Mouse (Mus musculus) hindlimb bud, embryonic 11.5 days (tissue): ENCODE measurements at regions not wholly inside any gene's neighbourhood (a gene's known extent, or its start where the extent isn't known, plus 50 kb on each side); places are given as distances from the start of the nearest gene placed in this dataset.
"Not testable (repeated sequence)": the region's sequence is repeated elsewhere in the genome, so short reads cannot be mapped to it uniquely, and the experiment has no call there.

Experiments
- DNase-seq: peaks from one replicate; pipeline ENCODE4 v3.0.0-alpha.2; 2012; ENCODE audit warnings: low read depth, low spot score; ENCODE audit errors: extremely low spot score

DNA sequence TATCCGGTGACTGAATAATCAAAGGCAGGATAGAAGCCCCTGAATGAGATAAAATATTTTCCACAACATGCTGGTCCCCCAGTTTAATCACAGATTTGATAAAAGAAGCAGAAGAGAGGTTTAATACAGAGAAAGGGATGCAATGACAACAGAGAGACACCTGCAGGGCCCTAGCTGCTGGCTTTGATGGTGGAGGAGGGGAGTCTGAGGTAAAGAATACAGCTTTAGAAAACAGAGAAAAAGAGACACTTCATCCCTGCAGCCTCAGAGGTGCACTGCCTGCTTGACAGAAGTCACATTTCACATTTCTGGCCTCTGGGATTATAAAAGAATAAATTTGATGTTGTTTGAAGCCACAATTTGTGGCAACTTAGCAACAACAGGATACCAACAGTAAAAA, 319.9 kb upstream of the Nectin3 start:
- DNase-seq = no peak

DNA sequence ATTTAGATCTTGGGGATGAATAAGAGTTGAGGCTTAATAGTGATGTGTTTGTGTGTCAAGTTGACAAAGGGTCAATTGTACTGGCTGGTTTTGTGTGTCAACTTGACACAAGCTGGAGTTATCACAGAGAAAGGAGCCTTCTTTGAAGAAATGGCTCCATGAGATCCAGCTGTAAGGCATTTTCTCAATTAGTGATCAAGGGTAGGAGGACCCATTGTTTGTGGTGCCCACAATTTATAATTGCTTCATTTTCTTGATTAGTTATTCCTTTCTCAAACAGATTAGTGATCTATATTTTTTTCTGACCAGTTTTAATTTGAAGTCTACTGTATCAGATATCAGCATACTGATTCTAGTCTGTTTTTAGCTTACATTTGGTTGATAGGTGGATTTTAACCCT, 313.5 kb upstream of the Nectin3 start:
- not testable (repeated sequence) for DNase-seq

DNA sequence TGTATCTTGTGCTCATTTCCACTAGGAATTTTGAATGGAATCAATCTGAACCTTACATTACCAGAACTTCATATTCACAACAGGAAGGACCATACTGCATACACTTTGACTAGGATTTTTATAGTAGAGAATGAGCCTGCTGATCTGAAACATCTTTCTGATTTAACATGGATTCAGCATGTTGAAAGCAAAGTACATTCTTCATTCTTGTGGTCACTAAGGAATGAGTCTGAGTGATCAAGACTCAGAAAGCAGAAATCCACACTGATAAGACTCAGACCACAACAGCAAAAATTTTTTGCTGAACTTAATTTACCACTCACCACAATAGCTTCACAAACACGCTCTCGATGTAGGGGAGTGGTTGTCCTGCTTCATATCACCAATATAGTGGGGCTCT, 309.2 kb upstream of the Nectin3 start:
- DNase-seq = no peak

DNA sequence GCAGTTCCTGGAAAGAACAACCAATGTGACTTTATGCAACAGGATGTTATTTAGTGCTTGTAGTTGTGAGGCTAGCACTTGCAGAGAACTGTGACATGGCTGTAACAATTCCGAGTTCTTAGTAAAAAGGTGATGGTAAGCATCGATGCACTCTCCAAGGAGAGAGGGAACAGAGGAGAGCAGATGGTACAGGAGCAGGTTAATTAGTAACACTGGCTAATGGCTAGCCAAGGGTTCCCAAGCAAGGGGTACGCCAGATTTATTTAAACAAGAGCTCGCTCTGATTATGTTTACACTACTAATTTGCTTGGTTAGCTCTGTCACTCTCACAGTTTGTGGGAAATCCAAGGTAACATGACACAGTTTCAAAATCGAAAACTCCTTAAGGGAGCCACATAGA, 278.0 kb upstream of the Nectin3 start:
- no peak for DNase-seq

DNA sequence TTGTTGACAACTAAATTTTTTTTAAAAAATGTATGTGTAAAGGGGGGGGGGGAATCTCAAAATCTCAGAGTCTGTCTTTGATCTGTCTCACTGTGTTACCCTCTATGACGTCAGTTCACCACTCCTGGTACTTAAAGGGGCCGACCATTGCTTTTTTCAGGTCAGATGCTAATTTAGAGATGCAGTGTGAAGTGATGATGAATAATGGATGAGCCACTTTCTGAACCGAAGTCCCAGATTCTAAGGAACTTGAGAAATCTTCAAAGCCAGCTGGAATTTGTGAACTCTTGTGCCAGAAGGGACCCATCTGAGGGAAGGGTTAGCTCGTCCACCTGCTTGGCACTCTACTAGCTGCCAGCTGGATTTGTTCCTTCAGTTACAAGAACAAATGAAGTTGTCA, 271.1 kb upstream of the Nectin3 start:
- DNase-seq = no peak

DNA sequence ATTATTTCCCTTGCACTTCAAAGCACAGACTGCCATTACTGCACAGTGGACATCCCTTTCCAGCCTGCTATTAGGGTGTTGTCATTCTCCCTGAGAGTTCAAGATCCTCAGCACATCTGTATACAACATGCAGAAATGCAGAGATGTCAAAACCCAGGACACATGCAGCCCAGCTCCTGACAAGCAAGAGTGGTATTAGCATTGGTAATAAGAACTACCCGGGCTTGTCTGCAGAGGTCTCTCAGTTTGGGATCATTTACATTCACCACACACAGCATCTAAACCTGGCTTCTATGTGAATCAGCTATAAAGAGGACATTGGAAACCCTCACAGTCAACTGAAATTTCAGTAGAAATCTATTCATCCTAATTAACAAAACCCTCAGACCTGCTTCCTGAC, 270.1 kb upstream of the Nectin3 start:
- no peak for DNase-seq

DNA sequence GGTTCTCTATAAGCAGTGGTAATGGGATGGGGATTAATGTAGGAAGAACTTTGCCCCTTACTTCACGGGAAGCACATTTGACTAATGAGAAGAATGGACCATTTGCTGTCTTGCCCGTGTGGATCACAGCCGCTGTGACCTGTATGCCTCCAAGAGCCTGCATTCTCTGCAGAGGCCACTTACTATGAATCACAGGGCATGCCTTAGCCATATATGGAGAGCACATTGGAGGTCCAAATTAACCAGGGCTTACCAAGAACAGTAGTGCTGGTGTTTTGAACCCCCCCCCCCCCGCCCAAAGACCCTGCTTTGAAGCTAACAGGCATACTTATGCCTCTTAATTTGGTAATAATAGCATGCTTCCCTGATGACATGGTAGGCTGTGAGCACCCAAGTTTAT, 236.8 kb upstream of the Nectin3 start:
- DNase-seq = no peak

DNA sequence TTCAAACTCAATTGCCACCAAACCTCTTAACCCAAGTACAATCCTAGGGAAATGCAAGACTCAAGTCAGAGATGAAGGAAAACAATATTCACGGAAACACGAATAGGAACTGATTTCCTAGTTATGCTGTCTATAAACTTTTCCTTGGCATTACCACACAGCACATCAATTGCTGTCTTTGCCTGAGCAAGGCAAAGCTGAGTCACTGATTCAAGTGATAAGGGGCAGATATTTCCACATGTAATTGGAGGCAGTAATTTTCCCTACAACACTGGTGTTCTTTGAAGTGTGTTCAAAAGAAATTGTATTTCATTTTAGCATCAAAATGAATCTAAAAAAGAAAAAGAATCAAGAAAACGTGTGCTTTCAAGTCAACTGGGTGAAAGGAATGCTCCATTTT, 230.1 kb upstream of the Nectin3 start:
- no peak for DNase-seq

DNA sequence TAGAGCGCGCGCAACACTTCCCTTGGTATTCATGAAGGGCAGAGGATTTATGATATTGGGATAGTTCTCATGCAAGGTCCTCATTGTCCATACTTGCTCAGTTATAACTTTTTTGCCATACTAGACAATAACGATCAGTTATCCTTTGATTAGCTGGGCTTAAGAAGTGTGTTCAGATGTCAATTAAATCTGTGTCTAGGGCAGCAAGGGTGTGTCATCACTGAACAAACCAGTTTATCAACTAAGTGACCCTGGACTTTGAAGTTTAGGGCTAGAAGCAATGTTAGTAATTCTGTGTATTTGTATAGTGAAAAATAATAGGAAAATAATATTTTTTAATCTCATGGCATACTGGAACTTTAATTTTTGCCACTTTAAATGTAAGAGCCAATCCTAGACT, 225.3 kb upstream of the Nectin3 start:
- DNase-seq = no peak

DNA sequence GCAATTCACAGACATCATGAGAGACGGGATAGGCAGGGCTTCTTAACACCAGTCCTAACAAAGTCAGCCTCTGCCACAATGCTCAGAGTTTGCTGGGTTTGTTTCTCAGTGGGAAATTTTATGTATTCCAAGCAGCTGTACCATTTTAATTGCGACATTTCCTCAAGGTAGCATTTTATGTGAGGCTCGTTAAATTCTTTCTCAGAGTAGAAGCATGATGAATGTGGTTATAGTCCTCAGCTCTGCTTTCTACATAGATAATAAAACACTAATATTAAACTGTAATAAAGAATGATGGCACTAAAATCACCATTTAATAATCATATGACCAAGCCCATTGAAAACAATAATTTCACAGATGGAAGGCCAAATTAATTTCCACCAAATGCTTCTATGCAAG, 181.5 kb upstream of the Nectin3 start:
- no peak for DNase-seq

DNA sequence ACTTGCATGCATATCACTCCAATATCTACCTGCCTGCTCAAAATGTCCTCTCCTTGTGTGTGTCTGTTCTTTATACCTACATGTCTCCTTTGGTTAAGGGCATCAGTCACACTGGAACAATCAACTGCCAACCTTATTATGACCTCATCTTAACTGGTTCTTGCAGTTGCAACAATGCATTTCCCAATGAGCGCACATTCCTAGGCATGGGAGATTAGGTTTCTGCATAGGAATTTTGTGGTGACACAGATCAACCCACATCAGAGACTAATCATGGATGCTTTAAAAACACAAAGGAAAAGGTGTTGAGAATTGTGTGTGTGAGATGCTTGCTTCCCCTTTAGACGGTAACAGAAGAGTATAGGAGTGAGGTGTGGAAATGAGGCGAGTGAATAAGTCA, 171.3 kb upstream of the Nectin3 start:
- no peak for DNase-seq

DNA sequence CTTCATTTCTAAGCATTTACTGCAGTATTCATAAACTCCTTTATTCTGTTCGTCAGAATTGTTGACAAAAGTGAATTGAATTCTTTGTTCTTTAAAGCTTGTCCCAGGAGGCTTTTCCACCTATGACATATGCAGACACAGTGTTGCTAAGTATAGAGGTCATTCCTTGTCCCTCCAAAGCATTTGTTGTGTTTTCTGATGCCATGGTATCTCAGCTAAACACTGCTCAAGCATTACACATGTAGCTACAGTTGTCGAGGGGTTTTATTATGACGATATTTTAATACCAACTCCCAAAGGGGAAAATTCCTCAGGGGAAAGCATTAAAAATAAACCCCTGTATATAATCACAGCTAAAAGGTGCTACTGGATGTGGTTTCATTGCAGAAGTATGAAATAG, 167.2 kb upstream of the Nectin3 start:
- no peak for DNase-seq

DNA sequence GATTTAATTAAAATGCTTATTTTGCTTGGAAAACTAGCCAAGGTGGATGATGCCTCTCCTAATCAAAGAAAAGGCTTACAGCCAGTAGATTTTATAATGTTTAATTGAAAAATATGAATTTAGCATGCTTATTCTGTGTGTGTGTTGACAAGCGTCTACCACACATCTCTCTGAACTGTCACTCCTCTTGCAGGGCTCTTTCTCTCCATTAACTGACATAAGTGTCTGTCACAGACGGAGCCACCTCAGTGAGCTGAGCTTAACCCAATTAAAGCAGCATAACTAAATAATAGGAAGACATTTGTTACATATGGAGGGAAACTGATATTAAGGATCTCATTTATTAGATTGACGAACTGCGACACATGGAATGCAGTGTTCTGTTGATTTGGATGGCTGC, 164.7 kb upstream of the Nectin3 start:
- DNase-seq = no peak

DNA sequence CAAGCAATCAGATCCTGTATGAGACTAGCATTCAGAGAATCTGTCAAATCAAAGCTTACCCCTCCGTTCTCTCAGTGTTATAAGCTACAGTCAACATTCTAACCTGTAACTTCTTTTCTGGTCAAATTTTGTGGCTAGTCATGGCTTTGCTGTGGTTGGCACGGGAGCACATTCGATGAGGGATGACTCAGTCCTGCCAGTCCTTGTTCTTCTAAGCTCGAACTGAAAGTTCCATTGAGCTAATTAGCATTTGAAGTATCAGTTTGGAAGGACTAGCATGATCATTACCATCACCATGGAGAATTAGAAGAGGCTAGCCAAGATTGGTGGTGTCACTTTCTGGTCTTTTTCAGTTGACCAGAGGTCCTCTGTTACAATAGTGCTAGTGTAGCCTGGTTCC, 156.7 kb upstream of the Nectin3 start:
- DNase-seq = no peak

DNA sequence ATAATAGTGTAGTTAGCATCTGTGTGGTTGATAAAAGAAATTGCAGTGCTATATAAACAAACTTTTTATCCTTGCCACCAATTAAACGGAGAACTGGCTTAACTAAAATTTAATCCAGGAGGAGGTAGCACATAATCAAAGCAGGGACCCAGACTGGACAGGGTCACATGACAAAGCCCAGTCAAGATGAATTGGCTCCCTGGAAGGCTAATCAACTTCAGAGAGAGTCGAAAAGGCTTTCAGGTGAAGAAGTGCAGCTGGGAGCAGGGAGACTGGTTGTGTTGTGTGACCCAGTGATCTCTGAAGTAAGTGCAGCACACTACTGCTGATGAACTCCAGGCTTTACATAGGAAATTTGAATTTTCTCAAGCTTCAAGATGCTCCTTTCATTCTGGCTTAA, 127.5 kb upstream of the Nectin3 start:
- DNase-seq = no peak

DNA sequence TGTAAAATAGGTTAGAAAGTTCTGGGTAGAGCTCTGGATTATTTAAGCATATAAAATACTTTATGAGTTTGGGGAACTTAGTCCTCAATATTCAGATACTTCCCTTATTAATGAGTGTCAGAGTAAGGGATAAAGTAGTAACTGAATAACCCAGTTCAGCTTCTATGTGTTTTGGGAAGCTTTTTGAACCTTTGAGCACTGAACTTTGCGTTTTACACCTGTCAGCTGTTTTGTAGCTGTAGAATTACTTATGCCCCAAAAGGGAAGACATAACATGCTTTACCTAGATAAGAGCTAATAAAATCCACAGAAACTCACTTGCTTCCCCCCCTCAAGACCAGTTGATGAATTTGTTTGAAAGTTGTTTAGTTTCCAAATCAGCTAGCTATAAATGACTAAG, 124.9 kb upstream of the Nectin3 start:
- DNase-seq = no peak

DNA sequence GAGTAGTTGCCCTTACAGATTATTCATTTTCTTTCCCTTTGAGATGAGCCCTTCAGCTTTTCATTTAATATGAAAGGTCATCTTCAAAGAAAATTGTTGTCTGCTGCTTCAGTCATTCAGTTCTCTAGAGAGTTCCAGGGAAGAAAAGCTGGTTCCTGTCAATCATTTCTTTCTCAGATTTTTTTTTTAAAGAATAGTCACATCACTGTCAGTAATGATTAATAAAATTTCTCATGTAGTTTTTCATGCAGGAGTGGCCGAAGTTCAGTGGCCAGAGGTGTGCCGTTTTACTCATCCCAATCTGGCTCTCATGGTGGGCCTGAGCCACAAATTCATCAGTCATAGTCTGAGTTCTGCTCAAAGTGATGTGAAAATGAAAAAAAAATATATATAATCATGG, 121.5 kb upstream of the Nectin3 start:
- DNase-seq = no peak

DNA sequence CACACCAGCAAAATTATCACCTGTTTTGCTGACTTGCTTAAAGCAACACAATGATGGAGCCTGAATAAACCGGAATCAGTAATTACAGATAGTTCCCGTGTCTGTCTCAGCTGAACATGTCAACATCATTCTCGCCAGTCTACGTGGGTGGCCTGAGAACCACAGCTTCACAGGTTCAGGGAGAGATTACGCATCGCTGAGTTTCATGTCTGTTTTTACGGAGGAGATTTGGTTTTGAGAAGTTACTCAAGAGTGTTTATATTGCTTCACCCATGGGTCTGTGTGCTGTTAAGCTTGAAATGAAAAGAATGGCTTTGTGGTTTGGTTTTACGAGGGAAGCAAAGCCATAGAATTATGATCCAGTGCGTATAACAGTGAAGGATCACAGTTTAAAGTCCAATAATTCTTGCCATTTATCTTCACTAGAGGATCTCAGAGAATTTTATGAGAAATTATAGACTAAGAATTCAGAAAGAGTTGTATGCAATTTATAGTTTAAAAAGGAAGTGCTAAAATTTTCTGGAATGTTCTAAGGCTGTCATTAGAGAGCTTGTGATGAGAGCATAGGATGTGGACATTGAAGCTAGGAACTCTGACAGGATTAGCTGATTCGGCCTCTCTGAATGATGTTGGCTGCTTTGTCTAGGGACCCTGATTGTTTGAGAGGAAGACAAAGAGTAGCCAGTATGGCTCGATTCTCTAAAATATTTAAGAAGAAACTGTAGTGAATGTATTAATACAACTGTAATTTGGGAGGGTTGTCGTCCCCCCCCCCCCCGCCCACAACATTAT, 119.4 kb upstream of the Nectin3 start:
- DNase-seq = no peak

DNA sequence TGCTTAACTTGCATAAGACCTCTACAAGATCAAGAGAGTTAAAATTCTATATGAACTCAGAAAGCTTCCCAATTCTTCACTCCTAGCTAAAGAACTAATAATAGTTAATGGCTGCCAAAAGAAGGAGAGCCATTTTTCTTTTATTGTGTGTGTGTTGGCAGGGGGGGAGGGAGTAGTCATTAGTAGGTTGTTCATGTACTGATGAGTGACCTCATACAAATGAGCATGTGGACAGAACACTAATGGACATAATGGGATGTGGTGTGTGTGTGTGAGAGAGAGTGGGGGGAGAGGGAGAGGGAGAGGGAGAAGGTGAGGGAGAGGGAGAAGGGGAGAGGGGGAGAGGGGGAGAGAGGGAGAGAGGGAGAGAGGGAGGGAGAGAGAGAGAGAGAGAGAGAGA, 118.3 kb upstream of the Nectin3 start:
- DNase-seq = no peak

DNA sequence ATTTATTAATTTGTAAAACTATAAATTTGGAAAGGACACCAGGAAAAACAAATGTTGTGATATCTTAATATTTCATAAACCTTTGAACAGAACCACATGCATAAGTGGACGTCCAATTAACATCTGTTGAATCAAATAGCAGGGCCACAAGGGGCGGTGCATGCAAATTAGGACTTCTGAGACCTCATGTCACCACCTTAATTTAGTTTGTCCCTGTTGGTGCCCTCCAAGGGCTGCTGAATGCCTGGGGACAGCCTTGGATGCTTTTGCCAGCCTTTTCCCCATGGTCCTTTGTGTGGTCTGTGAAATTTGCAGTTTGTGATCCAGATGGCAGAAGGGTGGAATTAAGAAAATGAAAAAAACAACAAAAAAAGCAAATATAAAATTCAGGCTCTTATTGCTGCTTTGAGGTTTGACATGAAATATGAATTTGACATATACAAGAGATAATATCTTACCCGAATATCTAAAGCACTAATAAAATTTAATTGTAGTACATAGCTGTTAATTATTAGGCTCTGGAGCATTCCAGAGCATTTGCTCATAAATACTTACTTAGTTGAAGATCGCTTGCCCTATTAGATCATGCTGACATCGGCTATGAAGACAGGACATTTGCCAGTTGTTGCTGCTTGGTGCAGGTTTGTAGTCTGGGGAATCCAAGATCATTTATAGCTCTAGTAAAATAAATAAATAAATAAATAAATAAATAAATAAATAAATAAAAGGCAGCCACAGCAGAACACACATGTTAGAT, 114.9 kb upstream of the Nectin3 start:
- no peak for DNase-seq

DNA sequence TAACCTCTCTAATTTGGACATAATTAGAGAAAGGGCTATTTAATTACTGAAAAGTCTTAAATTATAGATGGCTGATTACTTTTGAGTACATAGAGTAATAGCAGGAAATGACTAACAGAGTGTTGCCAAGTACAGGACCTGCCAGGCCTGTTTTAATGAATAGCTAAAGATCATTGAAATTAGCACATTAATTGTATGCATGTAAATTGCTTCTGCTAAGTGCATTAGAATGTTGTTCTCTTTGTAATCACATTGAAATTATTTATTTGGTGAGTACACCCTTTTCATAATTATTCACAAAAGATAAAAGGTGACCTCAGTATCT, 107.5 kb upstream of the Nectin3 start:
- no peak for DNase-seq

DNA sequence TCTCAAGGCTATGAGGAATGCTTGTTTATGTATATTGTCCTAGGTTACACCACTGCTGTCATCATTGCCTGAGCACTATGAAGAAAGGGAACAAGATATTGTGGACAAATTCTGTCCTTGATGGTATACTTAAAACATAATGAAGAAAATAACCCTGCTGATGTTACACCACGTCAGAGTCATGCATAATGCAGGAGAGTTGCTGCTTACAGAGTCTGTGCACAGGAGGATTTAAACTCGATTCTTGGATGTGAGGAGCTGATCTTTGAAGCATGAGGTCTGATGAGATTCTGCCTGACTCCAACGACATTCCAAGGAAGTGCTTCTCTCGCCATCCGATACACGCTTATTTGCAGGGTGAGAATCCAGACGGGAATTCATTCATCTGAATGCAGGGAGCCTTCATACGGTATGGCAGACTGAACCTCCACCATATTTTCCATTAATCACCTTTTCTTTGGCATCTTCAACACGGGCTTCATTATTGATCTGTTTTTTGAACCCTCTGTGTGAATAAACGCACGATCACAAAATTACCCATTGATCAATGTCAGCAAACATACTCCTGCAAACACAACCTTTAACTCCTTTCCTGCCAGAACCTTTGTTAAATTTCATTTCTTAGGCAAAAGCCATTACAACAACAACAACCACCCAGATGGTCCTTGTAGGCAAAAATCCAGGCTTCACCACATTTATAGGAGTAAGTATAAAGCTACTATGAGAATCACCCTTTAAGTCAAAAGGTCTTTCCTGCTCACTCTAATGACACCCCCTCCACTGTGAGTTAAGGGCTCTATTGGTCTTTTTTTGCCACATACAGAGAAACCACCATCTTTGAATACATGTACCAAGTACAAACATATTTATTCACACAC, 106.9 kb upstream of the Nectin3 start:
- DNase-seq = no peak
